Mouse (Mus musculus) heart, embryonic 11.5 days (tissue): ENCODE measurements around the gene Gja3. TPM values are rescaled to one million over a fixed set of nuclear protein-coding genes. Genes with fewer than 3 reads are reported as not detected.
"Not testable (repeated sequence)": the region's sequence is repeated elsewhere in the genome, so short reads cannot be mapped to it uniquely, and the experiment has no call there.

Experiments
- ATAC-seq: fragments of 200-750 bp; cut with Nextera tagmentation; replicated peaks from 2 replicates; pipeline ENCODE4 v1.8.0; 2017; ENCODE audit warnings: moderate library complexity; ENCODE audit not compliant: insufficient number of reproducible peaks, low FRiP score, low TSS enrichment
- H3K27ac ChIP-seq: fragments of 300-500 bp; sonication (generic); 2 replicates; pipeline ENCODE4 v1.5.1; 2014; ENCODE audit warnings: mild to moderate bottlenecking, low read depth, low read length
- H3K27me3 ChIP-seq: fragments of 300-500 bp; sonication (generic); 2 replicates; pipeline ENCODE4 v1.6.1; 2014; ENCODE audit warnings: mild to moderate bottlenecking, low read length, mixed read lengths; ENCODE audit not compliant: control insufficient read depth, insufficient read depth
- H3K36me3 ChIP-seq: fragments of 300-500 bp; sonication (generic); 2 replicates; pipeline ENCODE4 v1.6.1; 2014; ENCODE audit warnings: mild to moderate bottlenecking, low read length, moderate library complexity, mixed read lengths; ENCODE audit not compliant: control insufficient read depth, insufficient read depth
- H3K4me1 ChIP-seq: fragments of 300-500 bp; sonication (generic); 2 replicates; pipeline ENCODE4 v1.6.1; 2014; ENCODE audit warnings: low read length; ENCODE audit not compliant: control insufficient read depth, insufficient read depth
- H3K4me2 ChIP-seq: fragments of 300-500 bp; sonication (generic); 2 replicates; pipeline ENCODE4 v1.6.1; 2014; ENCODE audit warnings: mild to moderate bottlenecking, moderate library complexity
- H3K4me3 ChIP-seq: fragments of 300-500 bp; sonication (generic); 2 replicates; pipeline ENCODE4 v1.5.1; 2014; ENCODE audit warnings: low read depth, low read length
- H3K9ac ChIP-seq: fragments of 300-500 bp; sonication (generic); 2 replicates; pipeline ENCODE4 v1.6.1; 2014; ENCODE audit warnings: mild to moderate bottlenecking, low read depth, low read length, moderate library complexity
- H3K9me3 ChIP-seq: fragments of 300-500 bp; sonication (generic); replicated peaks from 2 replicates; pipeline ENCODE4 v1.6.1; 2016; ENCODE audit warnings: low read length; ENCODE audit not compliant: control insufficient read depth
- WGBS: fragments of 180-500 bp; shearing (Covaris S2); extraction: QIAGEN DNeasy Blood & Tissue Kit; methylation state at CpG from one replicate; pipeline ENCODE4 v1.1.7; 2014; ENCODE audit not compliant: insufficient replicate concordance; 5-methylcytosine and 5-hydroxymethylcytosine counted together
- polyA plus RNA-seq: library from polyadenylated mRNA; unstranded; fragments of >200 nt; fragmentation: Nextera tagmentation; extraction: Ambion mirVana; gene quantifications from 2 replicates; pipeline ENCODE4 v1.2.1, GENCODE M21; 2014

The Gja3 gene
- polyA plus RNA-seq, 1 experiment from 2014 or later, result 6.4 TPM

- H3K4me1 ChIP-seq, result no peaks in the 10 kb centered on the region
- H3K27ac ChIP-seq, result no peak overlapping the region
- no peaks in the 10 kb centered on the region; the same call in 1 of the 2 replicates for H3K27me3 ChIP-seq
- H3K9me3 ChIP-seq, result no peaks in the 10 kb centered on the region
- H3K9ac ChIP-seq, result no peak overlapping the region
- H3K4me3 ChIP-seq, result no peak overlapping the region
- ATAC-seq, result no peak
- WGBS, result 43% methylated on average over 4 of the region's 4 CpGs
- no peaks in the 10 kb centered on the region for H3K36me3 ChIP-seq
- no peak overlapping the region for H3K4me2 ChIP-seq
Measured at GRCm38 (mm10) chr14:57095855-57096254, 38.0 kb upstream of the Gja3 start.

DNA sequence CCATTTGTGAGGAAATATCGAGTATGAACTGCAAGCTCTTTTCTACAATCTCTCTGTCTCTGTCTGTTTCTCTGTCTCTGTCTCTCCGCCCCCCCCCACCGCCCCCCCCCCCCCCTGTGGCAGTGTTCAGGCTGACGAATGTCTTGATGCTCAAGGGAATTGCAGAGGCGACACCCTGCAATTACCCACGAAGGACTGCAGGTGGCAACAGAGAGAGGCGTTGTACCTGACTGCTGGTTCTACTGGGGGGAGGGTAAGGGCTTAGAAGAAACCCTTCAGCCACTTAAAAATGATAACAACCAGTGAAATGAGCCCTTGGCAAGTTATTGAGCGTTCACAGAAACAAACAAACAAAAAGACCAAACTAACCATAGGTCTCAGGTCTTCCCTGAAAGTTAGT, 35.1 kb upstream of the Gja3 start:
- no peaks in the 10 kb centered on the region for H3K27me3 ChIP-seq
- H3K9me3 ChIP-seq, result no peaks in the 10 kb centered on the region
- H3K9ac ChIP-seq, result no peak overlapping the region
- no peak overlapping the region for H3K4me3 ChIP-seq
- no peak for ATAC-seq
- no peak overlapping the region for H3K4me2 ChIP-seq
- no peak overlapping the region for H3K27ac ChIP-seq
- no peaks in the 10 kb centered on the region for H3K4me1 ChIP-seq
- WGBS, result 4% methylated on average over 8 of the region's 8 CpGs
- no peaks in the 10 kb centered on the region for H3K36me3 ChIP-seq

DNA sequence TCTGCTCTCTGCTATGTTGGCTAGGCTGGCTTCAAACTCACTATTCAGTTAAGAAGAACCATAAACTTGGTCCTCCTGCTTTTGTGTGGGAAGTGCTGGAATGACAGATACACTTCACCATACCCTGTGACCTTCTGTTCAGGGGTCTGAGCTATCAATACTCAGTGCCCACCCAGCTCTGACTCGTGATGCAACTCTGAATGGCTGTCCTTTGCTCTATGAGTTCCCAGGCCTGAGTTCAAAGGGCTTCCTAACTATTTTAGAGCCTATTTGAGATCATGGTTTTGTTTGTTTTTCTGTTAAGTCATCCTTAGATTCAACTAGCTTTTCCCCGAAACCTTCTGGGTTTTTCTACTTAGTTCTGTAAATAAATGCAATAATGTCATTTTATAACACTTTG, 32.1 kb upstream of the Gja3 start:
- 57% methylated on average over 2 of the region's 2 CpGs for WGBS

DNA sequence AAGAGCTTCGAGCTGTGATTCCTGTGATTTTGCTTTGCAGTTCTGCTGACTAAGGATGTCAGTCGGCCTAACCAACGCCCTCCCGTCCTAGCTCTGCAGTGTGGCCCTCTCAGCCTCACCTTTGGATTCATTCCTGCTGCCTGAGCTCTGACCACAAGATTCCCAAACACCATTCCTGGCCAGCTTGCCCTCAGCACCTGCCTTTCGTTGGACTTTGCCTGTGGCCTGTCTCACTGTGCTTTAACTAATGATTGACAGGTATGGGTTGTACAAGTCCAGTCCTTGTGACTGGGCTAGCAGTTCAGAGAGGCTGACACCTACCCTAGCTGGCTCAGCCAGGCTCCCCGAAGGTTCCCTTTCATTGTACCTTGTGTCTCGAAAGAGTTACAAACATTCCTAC, 31.2 kb upstream of the Gja3 start:
- WGBS, result 77% methylated on average over 7 of the region's 7 CpGs
- no peaks in the 10 kb centered on the region; the same call in 1 of the 2 replicates for H3K4me1 ChIP-seq
- H3K9ac ChIP-seq, result no peak overlapping the region
- H3K36me3 ChIP-seq, result no peaks in the 10 kb centered on the region
- no peak overlapping the region for H3K4me2 ChIP-seq
- no peak overlapping the region for H3K4me3 ChIP-seq
- H3K27me3 ChIP-seq, result no peaks in the 10 kb centered on the region
- H3K9me3 ChIP-seq, result no peaks in the 10 kb centered on the region
- no peak for ATAC-seq
- H3K27ac ChIP-seq, result no peak overlapping the region

More for the DNA sequence above, 32.1 kb upstream of the Gja3 start:
- H3K9me3 ChIP-seq, result no peaks in the 10 kb centered on the region
- no peak overlapping the region for H3K27ac ChIP-seq
- no peak overlapping the region for H3K9ac ChIP-seq
- no peaks in the 10 kb centered on the region for H3K36me3 ChIP-seq
- H3K4me2 ChIP-seq, result no peak overlapping the region
- ATAC-seq, result no peak
- no peaks in the 10 kb centered on the region for H3K27me3 ChIP-seq
- no peak overlapping the region for H3K4me3 ChIP-seq
- no peaks in the 10 kb centered on the region for H3K4me1 ChIP-seq

- WGBS, result 37% methylated on average over 11 of the region's 11 CpGs
- Histone ChIP-seq H3K27ac (no peak overlapping the region), H3K4me3 (no peak overlapping the region), H3K9me3 (no peaks in the 10 kb centered on the region), H3K4me1 (no peaks in the 10 kb centered on the region; the same call in 1 of the 2 replicates), H3K27me3 (no peaks in the 10 kb centered on the region), H3K36me3 (no peaks in the 10 kb centered on the region), H3K4me2 (peak overlapping the region; percentile 24; the same call in 1 of the 2 replicates), H3K9ac (no peak overlapping the region)
- no peak for ATAC-seq
Measured at GRCm38 (mm10) chr14:57084180-57084668, 26.3 kb upstream of the Gja3 start.

DNA sequence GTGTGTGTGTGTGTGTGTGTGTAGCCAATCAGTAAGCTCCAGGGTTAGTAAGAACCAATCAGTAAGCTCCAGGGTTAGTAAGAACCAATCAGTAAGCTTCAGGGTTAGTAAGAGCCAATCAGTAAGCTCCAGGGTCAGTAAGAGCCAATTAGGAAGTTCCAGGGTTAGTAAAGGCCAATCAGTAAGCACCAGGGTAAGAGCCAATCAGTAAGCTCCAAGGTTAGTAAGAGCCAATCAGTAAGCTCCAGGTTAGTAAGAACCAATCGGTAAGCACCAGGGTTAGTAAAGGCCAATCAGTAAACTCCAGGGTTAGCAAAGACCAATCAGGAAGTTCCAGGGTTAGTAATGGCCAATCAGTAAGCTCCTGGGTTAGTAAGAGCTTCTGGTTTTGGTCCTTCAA, 25.0 kb upstream of the Gja3 start:
- H3K27me3 ChIP-seq, result no peaks in the 10 kb centered on the region
- H3K4me2 ChIP-seq, result no peak overlapping the region
- H3K36me3 ChIP-seq, result no peaks in the 10 kb centered on the region
- 84% methylated on average over 1 of the region's 1 CpGs for WGBS
- no peak overlapping the region for H3K9ac ChIP-seq
- no peaks in the 10 kb centered on the region for H3K9me3 ChIP-seq
- no peak for ATAC-seq
- H3K4me1 ChIP-seq, result no peaks in the 10 kb centered on the region; the same call in 1 of the 2 replicates
- no peak overlapping the region for H3K4me3 ChIP-seq
- H3K27ac ChIP-seq, result no peak overlapping the region

DNA sequence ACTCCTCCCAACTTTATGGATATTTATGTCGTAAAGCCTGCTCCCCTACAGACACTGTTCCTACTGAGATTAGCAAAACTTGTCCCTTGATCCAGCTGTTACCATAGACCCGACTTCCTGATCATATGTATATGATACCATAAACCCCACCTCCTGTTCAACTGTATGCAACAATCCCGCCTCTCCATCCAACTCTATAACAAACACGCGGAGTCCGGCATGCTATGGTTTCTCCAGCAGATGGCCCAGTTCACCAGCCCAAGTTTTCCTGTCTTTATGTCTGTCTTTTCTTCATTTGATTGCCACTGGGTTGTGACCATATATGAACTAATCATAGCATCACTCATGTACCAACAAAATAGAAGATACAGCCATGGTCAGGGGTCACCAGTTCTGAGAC, 17.6 kb upstream of the Gja3 start:
- Histone ChIP-seq H3K27ac (no peak overlapping the region), H3K27me3 (no peaks in the 10 kb centered on the region), H3K9me3 (no peaks in the 10 kb centered on the region), H3K4me1 (no peaks in the 10 kb centered on the region), H3K36me3 (no peaks in the 10 kb centered on the region), H3K4me2 (no peak overlapping the region), H3K9ac (no peak overlapping the region), H3K4me3 (no peak overlapping the region)
- ATAC-seq, result no peak
- 74% methylated on average over 6 of the region's 6 CpGs for WGBS

DNA sequence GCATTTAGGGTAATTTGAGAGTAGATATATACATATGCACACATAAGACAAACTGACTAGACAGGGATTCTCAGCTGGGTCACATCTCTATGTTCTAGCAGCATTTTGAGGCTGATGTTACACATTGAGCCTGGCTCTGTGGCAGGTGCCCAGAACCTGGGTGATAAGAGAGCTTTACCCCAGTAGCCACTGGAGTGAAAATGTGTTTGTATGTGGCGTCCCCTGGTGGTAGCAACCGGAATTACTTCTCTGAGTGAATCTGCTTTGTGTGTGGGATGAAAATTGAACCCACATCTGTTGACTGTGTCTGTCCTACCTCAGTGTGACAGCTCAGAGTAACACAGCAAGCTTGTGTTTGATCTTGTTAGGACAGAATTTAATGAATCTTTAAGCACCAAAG, 12.0 kb upstream of the Gja3 start:
- H3K9ac ChIP-seq, ATAC-seq, H3K4me1 ChIP-seq, H3K9me3 ChIP-seq, H3K27me3 ChIP-seq, H3K27ac ChIP-seq, H3K4me3 ChIP-seq, H3K4me2 ChIP-seq, H3K36me3 ChIP-seq: not testable (repeated sequence)
- 2% methylated on average over 2 of the region's 2 CpGs for WGBS

- no peak for ATAC-seq
- H3K36me3 ChIP-seq, result no peaks in the 10 kb centered on the region
- H3K27ac ChIP-seq, result no peak overlapping the region
Measured at GRCm38 (mm10) chr14:57066053-57066452, 8.2 kb upstream of the Gja3 start.

More at GRCm38 (mm10) chr14:57066053-57066452, 8.2 kb upstream of the Gja3 start:
- Histone ChIP-seq H3K4me3 (no peak overlapping the region), H3K9ac (no peak overlapping the region), H3K4me2 (no peak overlapping the region), H3K4me1 (no peaks in the 10 kb centered on the region), H3K9me3 (no peaks in the 10 kb centered on the region), H3K27me3 (no peaks in the 10 kb centered on the region)
